Mouse (Mus musculus): ENCODE results near the gene Pias3.
A peak's percentile ranks its signal among the peaks of the same experiment; 100 is the strongest.

- TF ChIP-seq CTCF (IDR thresholded peaks at IDR 0.05; ENCODE audit: low read depth): peak; percentile 29
- TF ChIP-seq EP300 (IDR thresholded peaks at IDR 0.05; ENCODE audit: low read depth): no peak
These were observed 26.3 kb upstream of the Pias3 start, which contains the start of gene Ankrd35 for GRCm38 (mm10) chr3:96669727-96670468.
